Mouse (Mus musculus) lung, postnatal 0 days (tissue): ENCODE measurements around the gene Schip1.

ENCODE experiments used
- CTCF ChIP-seq: IDR thresholded peaks from 2 replicates; pipeline ENCODE4 v1.5.1; 2016; ENCODE audit warnings: antibody characterized with exemption, mild to moderate bottlenecking
- EP300 ChIP-seq: IDR thresholded peaks from 2 replicates; pipeline ENCODE4 v1.6.1; 2016; ENCODE audit warnings: antibody characterized with exemption, mild to moderate bottlenecking, control low read depth

DNA sequence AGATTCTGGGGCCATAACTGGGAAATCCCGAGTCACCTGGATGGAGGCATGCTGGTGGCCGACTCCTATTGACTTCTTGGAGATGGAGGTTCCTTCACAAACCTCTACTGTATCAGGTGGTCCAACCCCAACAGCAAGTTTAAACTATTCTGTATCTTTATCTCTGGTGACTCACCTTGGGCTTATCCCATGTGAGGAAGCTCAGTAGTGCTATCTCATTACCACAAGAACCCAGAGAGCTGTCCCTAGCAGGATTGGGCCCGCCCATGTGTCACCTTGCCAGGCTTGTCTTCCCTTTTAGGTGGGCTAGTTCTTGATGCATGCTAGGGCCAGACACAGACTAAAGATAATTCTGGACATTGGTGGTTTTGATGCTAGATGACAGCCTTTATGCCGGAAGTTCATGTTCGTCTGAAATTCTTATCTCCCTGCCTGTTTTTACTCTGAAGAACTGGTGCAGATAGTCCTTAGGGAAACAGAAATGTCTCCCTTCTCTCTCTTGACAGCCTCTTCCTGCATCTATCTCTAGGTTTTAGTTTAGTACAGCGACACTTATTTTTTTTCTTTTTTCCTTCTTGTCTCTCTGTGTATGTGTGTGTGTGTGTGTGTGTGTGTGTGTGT is 435.0 kb downstream of the Schip1 start:
- TF ChIP-seq CTCF, result no peak
- no peak for TF ChIP-seq EP300
